Mouse (Mus musculus) thymus, postnatal 36 days (tissue): ENCODE data around the gene Dedd.
A peak's percentile ranks its signal among the peaks of the same experiment; 100 is the strongest.
"Not testable (repeated sequence)": the region's sequence is repeated elsewhere in the genome, so short reads cannot be mapped to it uniquely, and the experiment has no call there.

Source experiments
- DNase-seq, 2 experiments: peaks; one replicate each; pipeline ENCODE4 v3.0.0; 2022; ENCODE audit warnings: mixed read lengths in 2 of 2

Gene Dedd

GRCm38 (mm10) chr1:171328839-171329432 is at the start of gene Dedd:
Gene Dedd, plus strand, starts transcription at chr1:171329145.
- DNase-seq, result peak; percentile 89 to 92

- DNase-seq, result no peak
These were observed 49.2 kb upstream of the Dedd start for GRCm38 (mm10) chr1:171279721-171280120.

GRCm38 (mm10) chr1:171280250-171280915 is 48.6 kb upstream of the Dedd start:
- DNase-seq, result no peak

- peak; percentile 85 to 90 for DNase-seq
These were observed 47.9 kb upstream of the Dedd start, which contains the start of gene Ppox for GRCm38 (mm10) chr1:171280916-171281527. Gene Ppox, minus strand, starts transcription at chr1:171281186.

GRCm38 (mm10) chr1:171281528-171281923 is 47.4 kb upstream of the Dedd start:
- peak; percentile 70 to 82 for DNase-seq

GRCm38 (mm10) chr1:171282086-171282805 is 46.7 kb upstream of the Dedd start:
- no peak for DNase-seq

- DNase-seq, result no peak
These were observed 45.5 kb upstream of the Dedd start for GRCm38 (mm10) chr1:171283188-171284160.

GRCm38 (mm10) chr1:171284491-171284890 is 44.5 kb upstream of the Dedd start:
- no peak for DNase-seq

GRCm38 (mm10) chr1:171285096-171285892 is 43.7 kb upstream of the Dedd start:
- no peak for DNase-seq

GRCm38 (mm10) chr1:171286517-171286916 is 42.4 kb upstream of the Dedd start:
- peak in 1 of 2 experiments; percentile 38 for DNase-seq

GRCm38 (mm10) chr1:171287136-171288081 is 41.5 kb upstream of the Dedd start, which contains the start of gene Usp21:
Gene Usp21, minus strand, starts transcription at chr1:171287991.
- peak; percentile 91 to 94 for DNase-seq

GRCm38 (mm10) chr1:171288328-171288727 is 40.6 kb upstream of the Dedd start:
- no peak for DNase-seq

- DNase-seq, result no peak
These were observed 35.6 kb upstream of the Dedd start for GRCm38 (mm10) chr1:171293351-171293750.

GRCm38 (mm10) chr1:171293906-171294297 is 35.0 kb upstream of the Dedd start:
- DNase-seq, result no peak

GRCm38 (mm10) chr1:171294298-171295062 is 34.5 kb upstream of the Dedd start, which contains the start of gene Ufc1:
Gene Ufc1, minus strand, starts transcription at chr1:171295024.
- DNase-seq, result peak; percentile 80

- no peak for DNase-seq
These were observed 33.9 kb upstream of the Dedd start for GRCm38 (mm10) chr1:171295063-171295402.

- no peak for DNase-seq
These were observed 30.7 kb upstream of the Dedd start for GRCm38 (mm10) chr1:171298226-171298625.

- not testable (repeated sequence) for DNase-seq
These were observed 22.8 kb upstream of the Dedd start for GRCm38 (mm10) chr1:171306157-171306556.

GRCm38 (mm10) chr1:171309321-171309720 is 19.6 kb upstream of the Dedd start:
- DNase-seq, result no peak
